Mouse (Mus musculus) MEL (cell line): Measurements from ENCODE around the gene Kctd18.

Source experiments
- CTCF ChIP-seq, 3 experiments: IDR thresholded peaks in 2 of 3; conservative IDR thresholded peaks in 1 of 3; 2 replicates each; pipeline ENCODE4 v1.5.1; 2011 to 2012; ENCODE audit warnings: low read length in 3 of 3, low read depth in 2 of 3, mild to moderate bottlenecking in 2 of 3, improper control_type of control experiment in 1 of 3, inconsistent platforms in 1 of 3, mixed read lengths in 1 of 3, moderate library complexity in 1 of 3; ENCODE audit not compliant: control insufficient read depth in 1 of 3, insufficient read depth in 1 of 3, poor library complexity in 1 of 3, severe bottlenecking in 1 of 3
- EP300 ChIP-seq, 2 experiments: IDR thresholded peaks; 2 replicates each; pipeline ENCODE4 v1.6.1; 2011; ENCODE audit warnings: improper control_type of control experiment in 2 of 2, low read length in 2 of 2, low read depth in 1 of 2, mild to moderate bottlenecking in 1 of 2
- GATA1 ChIP-seq: IDR thresholded peaks from 2 replicates; pipeline ENCODE4 v1.6.1; 2011; ENCODE audit warnings: low read depth, low read length, improper control_type of control experiment
- MAFK ChIP-seq: IDR thresholded peaks from 2 replicates; pipeline ENCODE4 v1.6.1; 2011; ENCODE audit warnings: low read depth, mild to moderate bottlenecking, low read length, improper control_type of control experiment, borderline replicate concordance
- MXI1 ChIP-seq: IDR thresholded peaks from 2 replicates; pipeline ENCODE4 v1.6.1; 2011; ENCODE audit warnings: mild to moderate bottlenecking, low read depth, low read length, improper control_type of control experiment
- POLR2A ChIP-seq, 2 experiments: IDR thresholded peaks; 2 replicates each; pipeline ENCODE4 v1.6.1; 2011 to 2012; ENCODE audit warnings: low read length in 2 of 2, mild to moderate bottlenecking in 2 of 2, control low read depth in 1 of 2, improper control_type of control experiment in 1 of 2, low read depth in 1 of 2, moderate library complexity in 1 of 2; ENCODE audit not compliant: control insufficient read depth in 1 of 2, insufficient read depth in 1 of 2, poor library complexity in 1 of 2
- POLR2AphosphoS2 ChIP-seq: IDR thresholded peaks from 2 replicates; pipeline ENCODE4 v1.6.1; 2011; ENCODE audit warnings: low read length, improper control_type of control experiment
- SIN3A ChIP-seq: IDR thresholded peaks from 2 replicates; pipeline ENCODE4 v1.6.1; 2012; ENCODE audit warnings: low read length, improper control_type of control experiment, inconsistent platforms
- TAL1 ChIP-seq: IDR thresholded peaks from 2 replicates; pipeline ENCODE4 v1.6.1; 2012; ENCODE audit warnings: mild to moderate bottlenecking, inconsistent platforms, low read length, moderate library complexity, mixed read lengths
- TCF12 ChIP-seq: IDR thresholded peaks from 2 replicates; pipeline ENCODE4 v1.6.1; 2014; ENCODE audit warnings: low read depth, mild to moderate bottlenecking, inconsistent platforms, low read length, improper control_type of control experiment, moderate library complexity
- ZC3H11A ChIP-seq: IDR thresholded peaks from 2 replicates; pipeline ENCODE4 v1.6.1; 2012; ENCODE audit warnings: low read depth, mild to moderate bottlenecking, inconsistent platforms, low read length, improper control_type of control experiment

GRCm38 (mm10) chr1:57941095-57941494 is 77.7 kb downstream of the Kctd18 start:
- TF ChIP-seq POLR2A (IDR thresholded peaks at IDR 0.05; ENCODE audit: control insufficient read depth in 1 of 2, insufficient read depth in 1 of 2, low read depth in 1 of 2, low read length in 2 of 2, poor library complexity in 1 of 2) = no peak
- TF ChIP-seq MXI1 = no peak
- TF ChIP-seq CTCF (IDR thresholded peaks at IDR 0.05 in 2 of 3, conservative IDR thresholded peaks at IDR 0.05 in 1 of 3; ENCODE audit: control insufficient read depth in 1 of 3, insufficient read depth in 1 of 3, low read depth in 2 of 3, low read length in 3 of 3, poor library complexity in 1 of 3, severe bottlenecking in 1 of 3) = no peak
- TF ChIP-seq EP300 (IDR thresholded peaks at IDR 0.05; ENCODE audit: low read depth in 1 of 2, low read length in 2 of 2) = no peak
- TF ChIP-seq GATA1 = no peak
- TF ChIP-seq POLR2AphosphoS2 = no peak
- TF ChIP-seq TAL1 = no peak
- no peak for TF ChIP-seq MAFK
- no peak for TF ChIP-seq ZC3H11A
- TF ChIP-seq TCF12 = no peak
- no peak for TF ChIP-seq SIN3A
